Mouse (Mus musculus): ENCODE measurements at regions not wholly inside any gene's neighbourhood (a gene's known extent, or its start where the extent isn't known, plus 50 kb on each side); places are given as distances from the start of the nearest gene placed in this dataset.

- TF ChIP-seq CTCF (IDR thresholded peaks at IDR 0.05; ENCODE audit: control insufficient read depth, insufficient read depth, insufficient replicate concordance, low read depth, low read length) (no peak), POLR2A (IDR thresholded peaks at IDR 0.05; ENCODE audit: control insufficient read depth, low read depth, low read length) (no peak)
Measured at GRCm38 (mm10) chr16:50001662-50002455, 201.5 kb downstream of the Cd47 start.
